Mouse (Mus musculus): Measurements from ENCODE around the gene Ppfibp2. TPM values are rescaled to one million over a fixed set of nuclear protein-coding genes. Genes with fewer than 3 reads are reported as not detected.

The Ppfibp2 gene
- polyA plus RNA-seq, 1 experiment: 27.0 TPM

DNA sequence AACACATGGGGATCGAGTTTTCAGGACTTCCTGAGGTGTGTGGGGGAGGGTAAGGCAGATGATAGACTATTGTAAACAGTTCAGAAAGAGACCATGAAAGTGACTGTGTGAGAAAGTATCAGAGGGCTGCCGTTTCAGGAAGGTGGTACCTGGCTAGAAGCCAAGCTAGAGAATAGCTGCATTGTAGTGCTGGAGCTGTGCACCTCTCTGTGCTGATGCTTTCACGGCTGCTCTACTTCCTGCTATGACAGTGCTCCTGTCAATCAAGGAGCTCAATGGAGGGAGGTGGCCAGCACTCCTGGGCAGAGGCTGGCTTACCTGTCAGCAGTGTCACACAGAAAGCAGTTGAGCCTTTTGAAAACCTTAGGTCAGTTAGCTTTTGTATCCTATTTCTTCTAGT is 92.4 kb downstream of the Ppfibp2 start:
- H3K4me1 ChIP-seq (ENCODE audit: control insufficient read depth, insufficient read depth, low read length): peaks cover 9% of the 10 kb centered on the region
- no peak overlapping the region for H3K4me3 ChIP-seq (replicated peaks; ENCODE audit: extremely low read depth, low read depth, low read length)
- DNase-seq: no peak
- 20% methylated on average over 3 of the region's 3 CpGs for WGBS
- TF ChIP-seq POLR2A (IDR thresholded peaks at IDR 0.05; ENCODE audit: borderline replicate concordance, extremely low read depth, low read depth, low read length) (no peak), CTCF (IDR thresholded peaks at IDR 0.05; ENCODE audit: insufficient read depth, low read length) (no peak)

DNA sequence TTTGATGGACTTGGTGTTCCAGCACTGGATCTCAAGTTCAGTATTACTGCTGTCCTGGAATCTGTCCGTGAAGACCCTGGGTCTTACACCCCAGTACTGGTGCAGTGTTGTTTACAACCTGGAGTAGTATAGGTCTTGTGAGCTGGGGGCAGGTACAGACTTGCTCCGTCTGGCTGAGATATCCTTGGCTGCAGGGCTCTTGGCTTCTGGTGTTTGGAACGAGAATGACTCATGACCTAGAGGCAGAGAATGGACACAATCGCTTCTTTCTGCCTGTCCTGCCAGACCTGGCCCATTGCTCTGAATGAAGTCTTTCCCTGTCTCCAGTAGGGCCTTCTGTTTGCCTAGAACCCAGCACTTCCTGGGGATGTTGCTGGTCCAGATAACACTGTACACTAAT is 93.0 kb downstream of the Ppfibp2 start:
- Histone ChIP-seq H3K4me1 (ENCODE audit: control insufficient read depth, insufficient read depth, low read length) (peaks cover 9% of the 10 kb centered on the region), H3K4me3 (replicated peaks; ENCODE audit: extremely low read depth, low read depth, low read length) (no peak overlapping the region)
- WGBS: 41% methylated on average over 4 of the region's 4 CpGs
- TF ChIP-seq POLR2A (IDR thresholded peaks at IDR 0.05; ENCODE audit: borderline replicate concordance, extremely low read depth, low read depth, low read length): no peak
- no peak for TF ChIP-seq CTCF (IDR thresholded peaks at IDR 0.05; ENCODE audit: insufficient read depth, low read length)
- no peak for DNase-seq

GRCm38 (mm10) chr7:107690426-107691221 is 95.6 kb downstream of the Ppfibp2 start:
- Histone ChIP-seq H3K4me3 (replicated peaks; ENCODE audit: extremely low read depth, low read depth, low read length) (no peak overlapping the region), H3K4me1 (ENCODE audit: control insufficient read depth, insufficient read depth, low read length) (peaks cover 2% of the 10 kb centered on the region)
- DNase-seq: no peak
- 39% methylated on average over 17 of the region's 17 CpGs for WGBS
- no peak for TF ChIP-seq POLR2A (IDR thresholded peaks at IDR 0.05; ENCODE audit: borderline replicate concordance, extremely low read depth, low read depth, low read length)
- no peak for TF ChIP-seq CTCF (IDR thresholded peaks at IDR 0.05; ENCODE audit: insufficient read depth, low read length)

GRCm38 (mm10) chr7:107691493-107691892 is 96.5 kb downstream of the Ppfibp2 start:
- no peak for TF ChIP-seq POLR2A (IDR thresholded peaks at IDR 0.05; ENCODE audit: borderline replicate concordance, extremely low read depth, low read depth, low read length)
- no peak for TF ChIP-seq CTCF (IDR thresholded peaks at IDR 0.05; ENCODE audit: insufficient read depth, low read length)
- Histone ChIP-seq H3K4me3 (replicated peaks; ENCODE audit: extremely low read depth, low read depth, low read length) (no peak overlapping the region), H3K4me1 (ENCODE audit: control insufficient read depth, insufficient read depth, low read length) (peaks cover 2% of the 10 kb centered on the region)
- no peak for DNase-seq
- WGBS: 25% methylated on average over 6 of the region's 6 CpGs

DNA sequence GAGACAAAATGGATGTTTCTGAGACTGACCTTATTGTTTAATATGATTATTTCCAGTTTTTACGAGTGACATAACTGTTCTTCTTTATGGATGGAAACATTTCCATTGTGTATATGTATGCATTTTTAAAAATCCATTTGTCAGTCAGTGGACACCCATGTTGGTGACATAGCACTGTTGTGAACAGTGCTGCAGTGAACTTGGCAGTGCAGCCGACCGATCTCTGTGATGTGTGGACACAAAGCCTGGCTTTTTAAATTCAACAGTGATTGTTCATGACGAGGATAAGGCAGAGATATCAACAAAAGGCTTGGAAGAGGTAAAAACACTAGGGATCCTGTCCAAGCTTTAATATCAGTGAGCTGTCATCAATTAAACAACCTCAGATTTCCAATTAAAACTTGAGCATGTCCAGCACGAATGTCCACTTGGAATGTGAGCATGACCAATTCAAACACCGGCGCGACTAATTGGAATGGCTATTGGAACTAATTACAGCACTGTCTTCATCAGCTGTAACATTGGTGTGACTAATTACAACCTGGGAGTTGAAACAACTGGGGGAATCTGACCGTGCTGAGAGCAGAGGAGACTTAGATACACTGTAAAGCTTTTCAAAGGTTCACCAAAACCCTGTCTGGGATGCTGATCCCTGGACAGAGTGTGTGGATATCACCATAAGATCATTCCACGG is 99.4 kb downstream of the Ppfibp2 start:
- 68% methylated on average over 10 of the region's 10 CpGs for WGBS
- TF ChIP-seq POLR2A (IDR thresholded peaks at IDR 0.05; ENCODE audit: borderline replicate concordance, extremely low read depth, low read depth, low read length) (no peak), CTCF (IDR thresholded peaks at IDR 0.05; ENCODE audit: insufficient read depth, low read length) (no peak)
- DNase-seq: no peak
- Histone ChIP-seq H3K4me3 (replicated peaks; ENCODE audit: extremely low read depth, low read depth, low read length) (no peak overlapping the region), H3K4me1 (ENCODE audit: control insufficient read depth, insufficient read depth, low read length) (no peaks in the 10 kb centered on the region; the same call in none of the 2 replicates)

GRCm38 (mm10) chr7:107697066-107697465 is 102.1 kb downstream of the Ppfibp2 start:
- DNase-seq: no peak
- WGBS: 81% methylated on average over 5 of the region's 5 CpGs
- Histone ChIP-seq H3K4me3 (replicated peaks; ENCODE audit: extremely low read depth, low read depth, low read length) (no peak overlapping the region), H3K4me1 (ENCODE audit: control insufficient read depth, insufficient read depth, low read length) (no peaks in the 10 kb centered on the region; the same call in none of the 2 replicates)
- no peak for TF ChIP-seq CTCF (IDR thresholded peaks at IDR 0.05; ENCODE audit: insufficient read depth, low read length)

- WGBS: 58% methylated on average over 1 of the region's 1 CpGs
- H3K4me1 ChIP-seq (ENCODE audit: control insufficient read depth, insufficient read depth, low read length): peaks cover 4% of the 10 kb centered on the region
- no peak for TF ChIP-seq POLR2A (IDR thresholded peaks at IDR 0.05; ENCODE audit: borderline replicate concordance, extremely low read depth, low read depth, low read length)
- no peak for TF ChIP-seq CTCF (IDR thresholded peaks at IDR 0.05; ENCODE audit: insufficient read depth, low read length)
- H3K4me3 ChIP-seq (replicated peaks; ENCODE audit: extremely low read depth, low read depth, low read length): no peak overlapping the region
- no peak for DNase-seq
Measured at GRCm38 (mm10) chr7:107699926-107700325, 104.9 kb downstream of the Ppfibp2 start.

DNA sequence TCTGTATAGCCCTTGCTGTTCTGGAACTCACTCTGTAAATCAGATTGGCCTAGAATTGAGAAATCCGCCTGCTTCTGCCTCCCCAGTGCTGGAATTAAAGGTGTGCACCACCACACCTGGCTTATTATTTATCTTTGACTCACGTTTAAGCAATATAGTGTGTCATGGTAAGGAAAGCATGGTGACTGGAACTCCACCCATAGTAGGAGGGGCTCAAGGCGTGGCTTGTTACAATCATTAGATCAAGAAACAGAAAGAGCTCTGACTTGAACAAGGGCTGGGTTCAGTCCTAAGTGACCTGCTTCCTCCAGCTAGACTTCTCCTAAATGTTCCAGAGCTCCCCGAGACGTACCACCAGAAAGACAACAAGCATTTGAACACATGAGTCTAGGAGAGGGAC is 105.6 kb downstream of the Ppfibp2 start:
- H3K4me3 ChIP-seq (replicated peaks; ENCODE audit: extremely low read depth, low read depth, low read length): no peak overlapping the region
- TF ChIP-seq CTCF (IDR thresholded peaks at IDR 0.05; ENCODE audit: insufficient read depth, low read length): no peak
- TF ChIP-seq POLR2A (IDR thresholded peaks at IDR 0.05; ENCODE audit: borderline replicate concordance, extremely low read depth, low read depth, low read length): no peak
- 73% methylated on average over 5 of the region's 5 CpGs for WGBS
- no peak for DNase-seq
- peaks cover 4% of the 10 kb centered on the region for H3K4me1 ChIP-seq (ENCODE audit: control insufficient read depth, insufficient read depth, low read length)

DNA sequence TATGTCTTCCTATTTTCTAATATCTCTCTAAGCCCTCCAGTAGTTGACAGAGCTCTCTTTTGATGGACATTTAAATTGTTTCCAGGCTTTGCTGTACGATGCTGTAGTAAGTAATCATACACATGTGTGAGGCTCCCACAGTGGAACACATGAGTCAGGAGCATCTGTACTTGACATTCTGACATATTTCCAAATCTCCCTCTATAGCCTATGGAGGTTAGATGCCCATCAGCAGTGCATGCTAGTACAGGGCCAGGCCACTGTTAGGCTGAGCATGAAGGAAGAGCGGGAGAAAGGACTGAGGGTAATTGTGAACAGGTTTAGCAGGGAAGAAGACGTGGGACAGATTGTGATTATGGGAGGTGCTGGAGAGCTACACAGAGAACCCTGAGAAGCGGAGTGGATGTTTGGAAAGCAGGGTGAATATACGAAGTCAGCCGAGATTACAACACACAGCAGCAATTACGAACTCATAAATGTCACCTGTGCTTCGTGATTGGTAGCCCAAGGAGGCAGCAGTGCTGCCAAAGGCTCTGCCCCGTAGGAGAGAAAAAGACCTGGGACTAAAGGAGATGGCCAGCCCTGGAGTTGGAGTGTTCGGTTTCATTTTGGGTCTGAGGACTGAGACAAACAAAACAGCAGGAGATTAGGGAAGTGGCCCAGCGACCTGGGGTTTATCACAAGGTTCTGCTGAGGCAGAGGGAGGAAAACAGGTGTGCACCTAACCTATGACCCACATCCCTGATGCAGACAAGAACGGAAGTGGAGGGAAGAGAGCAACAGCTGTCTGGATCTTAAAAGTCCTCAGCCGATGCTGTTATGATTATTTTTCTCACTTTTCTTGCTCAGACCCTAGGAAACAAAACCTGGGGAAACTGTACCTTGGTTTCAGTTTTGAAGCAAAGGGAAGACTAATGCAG is 107.7 kb downstream of the Ppfibp2 start:
- WGBS: 49% methylated on average over 13 of the region's 13 CpGs

More for the DNA sequence above, 107.7 kb downstream of the Ppfibp2 start:
- DNase-seq: no peak
- no peak overlapping the region for H3K4me3 ChIP-seq (replicated peaks; ENCODE audit: extremely low read depth, low read depth, low read length)
- peaks cover 13% of the 10 kb centered on the region for H3K4me1 ChIP-seq (ENCODE audit: control insufficient read depth, insufficient read depth, low read length)
- TF ChIP-seq CTCF (IDR thresholded peaks at IDR 0.05; ENCODE audit: insufficient read depth, low read length) (no peak), POLR2A (IDR thresholded peaks at IDR 0.05; ENCODE audit: borderline replicate concordance, extremely low read depth, low read depth, low read length) (no peak)
